Mouse (Mus musculus) thymus, adult 18-20 months (tissue): ENCODE measurements around the gene Magea5.
"Not testable (repeated sequence)": the region's sequence is repeated elsewhere in the genome, so short reads cannot be mapped to it uniquely, and the experiment has no call there.

Experiments used
- DNase-seq, 2 experiments: peaks; one replicate each; pipeline ENCODE4 v3.0.0; 2022; ENCODE audit warnings: mixed read lengths in 2 of 2

Gene Magea5

DNA sequence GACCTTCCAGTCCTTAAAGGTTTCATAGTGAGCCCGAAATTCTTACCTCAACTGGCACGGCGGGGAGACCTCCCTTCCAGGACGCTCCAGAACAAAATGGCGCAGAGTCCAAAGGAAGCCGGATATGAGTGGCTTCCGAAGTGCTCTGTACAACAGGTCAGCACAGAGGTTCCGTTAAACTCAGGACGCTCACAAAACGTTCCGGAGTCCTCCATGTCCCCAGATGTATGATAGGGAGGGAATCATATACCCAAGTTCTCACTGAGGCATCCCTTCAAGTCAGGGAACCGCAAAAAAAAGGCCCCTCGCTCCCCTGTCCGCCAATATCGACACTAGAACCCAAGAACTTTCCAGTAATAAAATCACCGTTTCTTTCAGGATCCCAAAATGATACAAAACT is at the start of gene Magea5:
Gene Magea5, minus strand, starts transcription at position 101 of the 400 bp plus-strand sequence.
- DNase-seq, result not testable (repeated sequence)

GRCm38 (mm10) chrX:155098024-155098423 is 35.1 kb upstream of the Magea5 start:
- DNase-seq, result no peak

DNA sequence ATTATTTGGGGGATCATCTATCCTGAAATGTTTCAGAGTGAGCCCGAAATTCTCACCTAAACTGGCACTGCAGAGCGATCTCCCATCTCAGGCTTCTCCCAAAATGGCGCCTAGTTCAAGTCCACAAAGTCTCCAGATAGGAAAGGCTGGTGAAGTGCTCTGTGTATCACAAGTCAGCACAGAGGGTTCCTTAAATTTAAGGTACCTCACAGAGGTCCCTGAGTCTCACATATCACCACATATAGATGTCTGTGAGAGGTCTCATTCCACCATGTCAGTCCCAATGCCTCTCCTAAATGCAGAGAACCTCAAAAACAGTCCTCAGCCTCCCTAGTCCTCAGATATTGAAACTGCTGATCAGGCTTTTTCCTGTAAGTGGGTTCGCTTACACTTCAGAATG is 30.6 kb upstream of the Magea5 start, which contains the start of gene Magea2:
Gene Magea2, minus strand, starts transcription at position 101 of the 400 bp plus-strand sequence.
- not testable (repeated sequence) for DNase-seq

- DNase-seq, result not testable (repeated sequence)
These were observed 26.7 kb upstream of the Magea5 start, which contains the start of gene Magea1 for GRCm38 (mm10) chrX:155089693-155090092. Gene Magea1, minus strand, starts transcription at chrX:155089793.
